Mouse (Mus musculus) erythroblast, embryonic 14.5 days (primary cell): Measurements from ENCODE around the gene Apol6. TPM values are rescaled to one million over a fixed set of nuclear protein-coding genes. Genes with fewer than 3 reads are reported as not detected.

Experiments
- H3K27me3 ChIP-seq: 2 replicates; pipeline ENCODE4 v1.6.1; 2012; ENCODE audit warnings: inconsistent platforms; ENCODE audit not compliant: control insufficient read depth
- H3K36me3 ChIP-seq: 2 replicates; pipeline ENCODE4 v1.6.1; 2012; ENCODE audit warnings: mild to moderate bottlenecking, inconsistent platforms; ENCODE audit not compliant: control insufficient read depth
- H3K4me1 ChIP-seq: 2 replicates; pipeline ENCODE4 v1.6.1; 2012; ENCODE audit warnings: inconsistent platforms; ENCODE audit not compliant: control insufficient read depth
- H3K4me3 ChIP-seq: replicated peaks from 2 replicates; pipeline ENCODE3; 2012; ENCODE audit warnings: moderate library complexity, mild to moderate bottlenecking, inconsistent platforms
- H3K9me3 ChIP-seq: 2 replicates; pipeline ENCODE4 v1.6.1; 2012; ENCODE audit warnings: low read length, inconsistent platforms, mixed read lengths; ENCODE audit not compliant: control insufficient read depth
- GATA1 ChIP-seq: IDR thresholded peaks from 2 replicates; pipeline ENCODE4 v1.6.1; 2012; ENCODE audit warnings: low read length, inconsistent platforms, mixed read lengths
- TAL1 ChIP-seq: IDR thresholded peaks from 3 replicates; pipeline ENCODE4 v1.6.1; 2012; ENCODE audit warnings: low read length, inconsistent platforms, mixed read lengths
- polyA plus RNA-seq: library from polyadenylated mRNA; stranded (reverse); fragments of >175 nt; gene quantifications from 2 replicates; pipeline ENCODE4 v1.2.3, GENCODE M21; 2012

Gene Apol6
- polyA plus RNA-seq, 1 experiment, result 0.03 TPM

DNA sequence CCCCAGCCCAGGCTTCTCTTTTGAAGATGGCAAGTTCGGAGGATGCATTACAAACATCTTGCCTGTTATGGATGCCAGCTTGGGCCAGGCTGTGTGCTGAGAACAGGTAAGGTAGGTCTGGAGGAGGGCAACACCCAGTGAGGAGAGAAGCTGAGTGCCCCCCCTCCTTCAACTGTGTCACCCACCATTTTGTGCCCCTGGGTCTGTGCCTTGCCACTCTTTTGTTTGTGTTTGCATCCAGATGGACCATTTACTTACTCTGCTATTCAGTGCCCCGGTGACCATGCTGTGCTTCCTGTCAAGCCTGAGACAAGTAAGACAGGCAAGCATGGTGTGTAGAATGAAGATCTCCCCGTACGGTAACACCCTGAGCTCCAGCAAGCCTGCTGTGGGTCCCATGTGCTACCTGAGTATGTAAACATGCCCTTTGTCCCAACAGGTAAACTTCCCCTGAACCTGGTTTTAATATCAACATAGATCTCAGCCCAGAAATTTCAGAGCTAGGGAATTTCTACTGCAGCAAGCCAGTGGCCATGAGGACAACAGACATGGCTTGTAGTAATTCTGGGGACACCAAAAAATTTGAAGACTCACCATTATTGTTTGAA, 28.1 kb downstream of the Apol6 start:
- Histone ChIP-seq H3K9me3 (no peaks in the 10 kb centered on the region), H3K4me1 (peaks cover 4% of the 10 kb centered on the region), H3K4me3 (no peak overlapping the region), H3K27me3 (peaks cover 3% of the 10 kb centered on the region), H3K36me3 (no peaks in the 10 kb centered on the region; the same call in 1 of the 2 replicates)
- TF ChIP-seq GATA1 (no peak), TAL1 (no peak)

- no peaks in the 10 kb centered on the region for H3K9me3 ChIP-seq
- no peak overlapping the region for H3K4me3 ChIP-seq
- no peak for TF ChIP-seq TAL1
- no peak for TF ChIP-seq GATA1
- peaks cover 2% of the 10 kb centered on the region for H3K4me1 ChIP-seq
- H3K36me3 ChIP-seq, result no peaks in the 10 kb centered on the region; the same call in 1 of the 2 replicates
- H3K27me3 ChIP-seq, result peaks cover 3% of the 10 kb centered on the region
These were observed 32.0 kb downstream of the Apol6 start for GRCm38 (mm10) chr15:77076523-77076922.

GRCm38 (mm10) chr15:77077906-77078305, 33.4 kb downstream of the Apol6 start:
- no peak overlapping the region for H3K4me3 ChIP-seq
- TF ChIP-seq TAL1 (no peak), GATA1 (no peak)
- H3K4me1 ChIP-seq, result no peaks in the 10 kb centered on the region
- no peaks in the 10 kb centered on the region for H3K9me3 ChIP-seq
- no peaks in the 10 kb centered on the region; the same call in 1 of the 2 replicates for H3K36me3 ChIP-seq
- no peaks in the 10 kb centered on the region for H3K27me3 ChIP-seq

- Histone ChIP-seq H3K4me1 (no peaks in the 10 kb centered on the region), H3K4me3 (no peak overlapping the region), H3K36me3 (no peaks in the 10 kb centered on the region; the same call in 1 of the 2 replicates), H3K9me3 (no peaks in the 10 kb centered on the region), H3K27me3 (no peaks in the 10 kb centered on the region)
- TF ChIP-seq GATA1 (no peak), TAL1 (no peak)
These were observed 34.3 kb downstream of the Apol6 start for GRCm38 (mm10) chr15:77078786-77079185.

- Histone ChIP-seq H3K4me1 (no peaks in the 10 kb centered on the region), H3K4me3 (no peak overlapping the region), H3K27me3 (no peaks in the 10 kb centered on the region), H3K9me3 (no peaks in the 10 kb centered on the region), H3K36me3 (no peaks in the 10 kb centered on the region; the same call in 1 of the 2 replicates)
- no peak for TF ChIP-seq TAL1
- TF ChIP-seq GATA1, result no peak
These were observed 34.8 kb downstream of the Apol6 start for GRCm38 (mm10) chr15:77079256-77079822.

DNA sequence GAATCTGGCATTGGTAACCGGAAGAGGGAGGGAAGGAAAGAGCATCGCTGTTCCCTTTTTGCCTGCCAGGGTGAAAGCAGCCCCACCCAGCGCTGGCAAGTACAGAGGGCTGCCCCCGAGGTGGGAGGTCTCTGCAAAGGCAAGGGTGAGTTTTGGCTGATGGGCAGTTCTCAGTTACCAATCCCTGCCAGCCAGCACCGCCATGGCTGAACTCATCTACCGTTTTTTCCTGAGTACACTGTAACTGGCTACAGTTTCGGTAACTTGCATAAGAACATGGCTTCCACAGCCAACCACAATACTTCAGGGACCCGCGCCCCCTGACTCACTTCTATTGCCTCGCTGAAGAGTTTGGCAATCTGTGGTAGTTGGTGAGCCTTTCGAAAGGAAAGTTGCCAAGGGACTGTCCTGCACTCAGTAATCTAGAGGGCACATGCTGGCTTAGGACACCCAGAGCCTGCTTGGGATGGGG, 35.4 kb downstream of the Apol6 start:
- no peaks in the 10 kb centered on the region for H3K9me3 ChIP-seq

GRCm38 (mm10) chr15:77080684-77081254, 36.2 kb downstream of the Apol6 start:
- TF ChIP-seq TAL1 (no peak), GATA1 (no peak)
- no peaks in the 10 kb centered on the region for H3K9me3 ChIP-seq
- no peaks in the 10 kb centered on the region; the same call in 1 of the 2 replicates for H3K36me3 ChIP-seq
- no peak overlapping the region for H3K4me3 ChIP-seq
- H3K27me3 ChIP-seq, result no peaks in the 10 kb centered on the region
- no peaks in the 10 kb centered on the region for H3K4me1 ChIP-seq

More for the DNA sequence above, 35.4 kb downstream of the Apol6 start:
- TF ChIP-seq GATA1 (no peak), TAL1 (no peak)
- H3K27me3 ChIP-seq, result no peaks in the 10 kb centered on the region
- no peak overlapping the region for H3K4me3 ChIP-seq
- no peaks in the 10 kb centered on the region; the same call in 1 of the 2 replicates for H3K36me3 ChIP-seq
- H3K4me1 ChIP-seq, result no peaks in the 10 kb centered on the region

DNA sequence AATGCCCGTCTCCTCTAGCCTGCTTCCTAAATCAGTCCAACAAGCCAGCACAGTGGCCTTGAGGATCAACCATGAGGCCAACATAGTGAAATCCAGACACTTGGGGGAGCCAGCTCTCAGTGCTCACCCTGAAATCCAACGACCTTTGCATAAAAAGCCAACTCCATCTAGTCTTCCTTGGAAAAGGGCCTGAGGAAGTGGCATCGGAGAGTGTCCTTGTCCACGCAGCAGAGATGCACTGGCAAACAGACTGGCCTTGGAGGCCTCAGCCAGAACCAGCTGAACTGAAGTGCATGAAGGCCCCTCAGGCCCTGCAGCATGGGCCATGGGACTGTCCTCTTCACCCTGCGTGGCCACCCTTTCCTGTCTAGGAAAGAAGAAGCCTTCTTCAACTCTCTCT, 36.9 kb downstream of the Apol6 start:
- Histone ChIP-seq H3K36me3 (no peaks in the 10 kb centered on the region; the same call in 1 of the 2 replicates), H3K4me1 (no peaks in the 10 kb centered on the region), H3K27me3 (no peaks in the 10 kb centered on the region), H3K9me3 (no peaks in the 10 kb centered on the region), H3K4me3 (no peak overlapping the region)
- no peak for TF ChIP-seq TAL1

DNA sequence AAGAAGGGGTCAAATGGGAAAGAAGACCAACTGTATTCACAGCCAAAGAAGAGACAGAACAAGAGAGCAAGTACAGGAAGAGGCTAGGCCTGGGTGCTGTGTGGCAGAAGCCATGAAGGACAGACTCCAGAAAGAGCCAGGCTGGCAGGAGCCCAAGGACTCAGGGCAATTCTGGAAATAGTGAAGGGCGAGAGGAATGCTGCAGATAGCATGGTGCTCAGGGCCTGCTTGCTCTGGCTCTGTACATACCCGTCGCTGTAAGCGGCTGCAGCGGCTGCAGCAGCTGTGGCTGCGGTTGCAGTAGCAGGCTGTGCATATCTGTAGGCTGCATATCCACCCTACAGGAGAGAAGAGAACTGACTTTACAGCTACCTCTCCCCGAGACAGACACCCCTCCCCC, 41.3 kb downstream of the Apol6 start:
- no peaks in the 10 kb centered on the region for H3K4me1 ChIP-seq
- no peaks in the 10 kb centered on the region for H3K27me3 ChIP-seq
- TF ChIP-seq GATA1, result no peak
- no peaks in the 10 kb centered on the region; the same call in 1 of the 2 replicates for H3K36me3 ChIP-seq
- H3K4me3 ChIP-seq, result no peak overlapping the region
- no peaks in the 10 kb centered on the region for H3K9me3 ChIP-seq
